Mouse (Mus musculus) lung, adult 2 months (tissue): Measurements from ENCODE around the gene Rbak. TPM values are rescaled to one million over a fixed set of nuclear protein-coding genes. Genes with fewer than 3 reads are reported as not detected.
"Not testable (repeated sequence)": the region's sequence is repeated elsewhere in the genome, so short reads cannot be mapped to it uniquely, and the experiment has no call there.

ENCODE experiments used
- DNase-seq: peaks from one replicate; pipeline ENCODE4 v3.0.0; 2022
- H3K4me1 ChIP-seq: fragments of 200-500 bp; 2 replicates; pipeline ENCODE4 v1.6.1; 2011; ENCODE audit warnings: low read length; ENCODE audit not compliant: control insufficient read depth, insufficient read depth
- H3K4me3 ChIP-seq: fragments of 200-500 bp; replicated peaks from 2 replicates; pipeline ENCODE3; 2011; ENCODE audit warnings: low read depth, mild to moderate bottlenecking, control low read depth, low read length; ENCODE audit errors: extremely low read depth
- CTCF ChIP-seq: fragments of 200-500 bp; IDR thresholded peaks from 2 replicates; pipeline ENCODE4 v1.5.1; 2011; ENCODE audit warnings: mild to moderate bottlenecking, low read length, control low read depth; ENCODE audit not compliant: insufficient read depth
- POLR2A ChIP-seq: fragments of 200-500 bp; IDR thresholded peaks from 2 replicates; pipeline ENCODE4 v1.6.1; 2011; ENCODE audit warnings: low read depth, mild to moderate bottlenecking, control low read depth, low read length, borderline replicate concordance; ENCODE audit errors: extremely low read depth
- WGBS: fragments of 180-500 bp; shearing (Covaris S2); methylation state at CpG from one replicate; pipeline ENCODE4 v1.1.7; 2018; 5-methylcytosine and 5-hydroxymethylcytosine counted together
- polyA plus RNA-seq: library from polyadenylated mRNA; depleted of rRNA; stranded (reverse); fragments of >200 nt; gene quantifications from 2 replicates; pipeline ENCODE4 v1.2.3, GENCODE M21; 2012; rRNA removed

Gene Rbak
- 3.2 and 4.8 TPM in 2 replicates for polyA plus RNA-seq

GRCm38 (mm10) chr5:143180255-143181076, at the start of gene Rbak, which contains the start of gene Spdye4b:
Gene Rbak (minus strand): TSS chr5:143180775.
Gene Spdye4b (plus strand): TSS chr5:143181017.
- Histone ChIP-seq H3K4me3 (peak within 1 kb of the TSS; percentile 76), H3K4me1 (no peaks in the 10 kb centered on the region)
- 1% methylated on average over 58 of the region's 58 CpGs for WGBS
- peak; percentile 86 for DNase-seq
- no peak for TF ChIP-seq CTCF
- peak; percentile 89 for TF ChIP-seq POLR2A

- 89% methylated on average over 3 of the region's 3 CpGs for WGBS
- TF ChIP-seq CTCF (no peak), POLR2A (no peak)
- no peak for DNase-seq
- H3K4me3 ChIP-seq = no peak within 1 kb of the TSS
- no peaks in the 10 kb centered on the region for H3K4me1 ChIP-seq
Observed at GRCm38 (mm10) chr5:143226790-143227189, 46.2 kb upstream of the Rbak start, which contains the start of gene Spdye4a. Gene Spdye4a (minus strand): TSS chr5:143226890.

- DNase-seq = no peak
- TF ChIP-seq CTCF (no peak), POLR2A (no peak)
- Histone ChIP-seq H3K4me1 (no peaks in the 10 kb centered on the region), H3K4me3 (no peak overlapping the region)
- WGBS = 59% methylated on average over 1 of the region's 1 CpGs
Observed at GRCm38 (mm10) chr5:143222287-143222686, 41.7 kb upstream of the Rbak start.

- DNase-seq = no peak
- WGBS = 75% methylated on average over 5 of the region's 5 CpGs
- Histone ChIP-seq H3K4me1 (no peaks in the 10 kb centered on the region), H3K4me3 (no peak overlapping the region)
- no peak for TF ChIP-seq CTCF
- TF ChIP-seq POLR2A = no peak
Observed at GRCm38 (mm10) chr5:143220996-143221395, 40.4 kb upstream of the Rbak start.

- Histone ChIP-seq H3K4me1 (no peaks in the 10 kb centered on the region), H3K4me3 (no peak overlapping the region)
- TF ChIP-seq CTCF = no peak
- no peak for TF ChIP-seq POLR2A
- WGBS = 79% methylated on average over 2 of the region's 2 CpGs
- no peak for DNase-seq
Observed at GRCm38 (mm10) chr5:143213832-143214231, 33.3 kb upstream of the Rbak start.

- no peak for DNase-seq
- no peaks in the 10 kb centered on the region for H3K4me1 ChIP-seq
- H3K4me3 ChIP-seq = no peak overlapping the region
- WGBS = 63% methylated on average over 3 of the region's 3 CpGs
- TF ChIP-seq POLR2A = no peak
- TF ChIP-seq CTCF = peak; percentile 24; the same call in 1 of the 2 replicates
Observed at GRCm38 (mm10) chr5:143205015-143205414, 24.4 kb upstream of the Rbak start.

GRCm38 (mm10) chr5:143196506-143196905, 15.9 kb upstream of the Rbak start:
- 78% methylated on average over 4 of the region's 4 CpGs for WGBS
- H3K4me1 ChIP-seq = no peaks in the 10 kb centered on the region
- H3K4me3 ChIP-seq = no peak overlapping the region
- TF ChIP-seq POLR2A (no peak), CTCF (no peak)
- DNase-seq = no peak

GRCm38 (mm10) chr5:143195166-143195565, 14.6 kb upstream of the Rbak start:
- DNase-seq = no peak
- TF ChIP-seq POLR2A = no peak
- TF ChIP-seq CTCF = no peak
- Histone ChIP-seq H3K4me1 (no peaks in the 10 kb centered on the region), H3K4me3 (no peak overlapping the region)
- WGBS = 69% methylated on average over 2 of the region's 2 CpGs

GRCm38 (mm10) chr5:143194747-143195146, 14.2 kb upstream of the Rbak start:
- not testable (repeated sequence) for H3K4me3 ChIP-seq, DNase-seq, H3K4me1 ChIP-seq
- WGBS = 48% methylated on average over 8 of the region's 8 CpGs

- 84% methylated on average over 8 of the region's 8 CpGs for WGBS
- no peaks in the 10 kb centered on the region for H3K4me1 ChIP-seq
- no peak for DNase-seq
- TF ChIP-seq CTCF = no peak
- no peak for TF ChIP-seq POLR2A
- H3K4me3 ChIP-seq = no peak overlapping the region
Observed at GRCm38 (mm10) chr5:143192806-143193205, 12.2 kb upstream of the Rbak start.

GRCm38 (mm10) chr5:143188014-143188413, 7.4 kb upstream of the Rbak start:
- H3K4me1 ChIP-seq, DNase-seq, H3K4me3 ChIP-seq: not testable (repeated sequence)
- 75% methylated on average over 1 of the region's 1 CpGs for WGBS
